Mouse (Mus musculus): Measurements from ENCODE around the gene Tbc1d2. TPM values are rescaled to one million over a fixed set of nuclear protein-coding genes. Genes with fewer than 3 reads are reported as not detected.
"Not testable (repeated sequence)": the region's sequence is repeated elsewhere in the genome, so short reads cannot be mapped to it uniquely, and the experiment has no call there.

Tbc1d2 gene
- polyA plus RNA-seq, 1 experiment: 2.4 TPM

DNA sequence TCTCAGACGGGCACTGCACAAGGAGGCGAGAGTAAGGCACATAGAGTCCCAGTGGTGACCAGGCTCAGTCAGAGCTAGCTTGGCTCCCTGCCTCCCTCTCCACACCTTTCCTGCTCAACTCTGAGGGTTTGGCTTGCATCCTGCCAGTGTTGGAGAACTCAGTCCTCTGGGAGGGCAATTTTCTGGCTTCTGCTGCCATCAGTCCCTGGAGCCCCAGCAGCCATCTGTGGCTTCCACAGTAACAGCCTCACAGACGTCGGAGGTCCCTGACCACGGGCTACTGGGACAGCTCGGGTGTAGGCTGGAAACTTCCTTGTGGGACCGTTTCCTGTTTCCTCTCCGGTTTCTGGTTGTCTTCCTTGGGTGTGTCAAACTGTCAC is 64.2 kb downstream of the Tbc1d2 start:
- H3K4me3 ChIP-seq (ENCODE audit: insufficient read depth, low read depth, low read length): no peak overlapping the region
- H3K4me1 ChIP-seq (ENCODE audit: control insufficient read depth, insufficient read depth, insufficient read length, low read length): no peaks in the 10 kb centered on the region
- no peak overlapping the region for H3K27ac ChIP-seq (replicated peaks; ENCODE audit: low read depth, low read length)

- no peak overlapping the region for H3K27ac ChIP-seq (replicated peaks; ENCODE audit: low read depth, low read length)
- no peak overlapping the region for H3K4me3 ChIP-seq (ENCODE audit: insufficient read depth, low read depth, low read length)
- no peaks in the 10 kb centered on the region for H3K4me1 ChIP-seq (ENCODE audit: control insufficient read depth, insufficient read depth, insufficient read length, low read length)
Observed at GRCm38 (mm10) chr4:46585041-46585810, 64.8 kb downstream of the Tbc1d2 start.

DNA sequence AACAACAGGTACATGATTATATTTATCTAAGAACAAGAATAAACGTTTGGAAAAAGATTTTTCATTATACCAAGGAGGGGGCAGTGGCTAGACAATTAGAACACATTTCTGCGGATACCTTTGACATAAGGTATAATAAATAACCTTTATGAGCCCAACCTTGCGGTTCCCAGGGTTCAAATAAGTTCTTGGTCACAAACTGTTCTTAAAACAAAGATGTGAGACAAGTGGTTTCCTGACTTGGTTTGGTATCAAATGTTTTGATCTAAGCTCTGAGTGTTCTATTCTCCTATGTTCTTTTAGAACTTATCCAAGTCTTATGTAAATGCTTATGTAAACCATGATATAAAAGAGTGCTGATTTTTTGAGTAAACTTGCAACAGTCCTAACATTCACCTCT is 65.5 kb downstream of the Tbc1d2 start:
- H3K27ac ChIP-seq (replicated peaks; ENCODE audit: low read depth, low read length); H3K4me3 ChIP-seq (ENCODE audit: insufficient read depth, low read depth, low read length); H3K4me1 ChIP-seq (ENCODE audit: control insufficient read depth, insufficient read depth, insufficient read length, low read length): not testable (repeated sequence)

GRCm38 (mm10) chr4:46584084-46584483 is 65.9 kb downstream of the Tbc1d2 start:
- not testable (repeated sequence) for H3K27ac ChIP-seq (replicated peaks; ENCODE audit: low read depth, low read length); H3K4me1 ChIP-seq (ENCODE audit: control insufficient read depth, insufficient read depth, insufficient read length, low read length); H3K4me3 ChIP-seq (ENCODE audit: insufficient read depth, low read depth, low read length)

DNA sequence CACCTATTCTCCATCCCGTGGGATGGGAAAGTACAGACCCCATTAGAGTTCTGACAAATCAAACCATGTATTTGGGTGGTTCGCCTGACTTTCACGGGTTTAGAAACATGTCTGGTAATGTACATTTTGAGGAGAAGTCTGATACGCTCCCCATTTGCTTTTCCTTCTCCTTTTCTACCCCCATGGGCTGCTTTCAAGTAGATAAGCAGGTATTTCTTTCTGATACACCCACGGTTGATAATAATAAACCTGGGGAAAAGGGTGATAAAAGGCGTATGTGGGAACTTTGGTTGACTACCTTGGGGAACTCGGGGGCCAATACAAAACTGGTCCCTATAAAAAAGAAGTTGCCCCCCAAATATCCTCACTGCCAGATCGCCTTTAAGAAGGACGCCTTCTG is 68.0 kb downstream of the Tbc1d2 start:
- H3K4me1 ChIP-seq (ENCODE audit: control insufficient read depth, insufficient read depth, insufficient read length, low read length); H3K4me3 ChIP-seq (ENCODE audit: insufficient read depth, low read depth, low read length); H3K27ac ChIP-seq (replicated peaks; ENCODE audit: low read depth, low read length): not testable (repeated sequence)

DNA sequence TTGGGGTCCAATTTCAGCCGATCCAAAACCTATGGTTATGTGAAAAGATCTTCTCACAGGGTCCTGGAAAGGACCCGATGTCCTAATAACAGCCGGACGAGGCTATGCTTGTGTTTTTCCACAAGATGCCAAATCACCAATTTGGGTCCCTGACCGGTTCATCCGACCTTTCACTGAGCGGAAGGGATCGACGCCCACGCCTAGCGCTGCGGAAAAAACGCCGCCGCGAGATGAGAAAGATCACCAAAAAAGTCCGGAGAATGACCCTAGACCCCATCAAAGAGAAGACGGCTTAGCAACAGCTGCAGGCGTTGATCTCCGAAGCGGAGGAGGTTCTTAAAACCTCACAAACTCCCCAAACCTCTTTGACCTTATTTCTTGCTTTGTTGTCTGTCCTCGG is 68.4 kb downstream of the Tbc1d2 start:
- not testable (repeated sequence) for H3K4me3 ChIP-seq (ENCODE audit: insufficient read depth, low read depth, low read length); H3K27ac ChIP-seq (replicated peaks; ENCODE audit: low read depth, low read length); H3K4me1 ChIP-seq (ENCODE audit: control insufficient read depth, insufficient read depth, insufficient read length, low read length)

DNA sequence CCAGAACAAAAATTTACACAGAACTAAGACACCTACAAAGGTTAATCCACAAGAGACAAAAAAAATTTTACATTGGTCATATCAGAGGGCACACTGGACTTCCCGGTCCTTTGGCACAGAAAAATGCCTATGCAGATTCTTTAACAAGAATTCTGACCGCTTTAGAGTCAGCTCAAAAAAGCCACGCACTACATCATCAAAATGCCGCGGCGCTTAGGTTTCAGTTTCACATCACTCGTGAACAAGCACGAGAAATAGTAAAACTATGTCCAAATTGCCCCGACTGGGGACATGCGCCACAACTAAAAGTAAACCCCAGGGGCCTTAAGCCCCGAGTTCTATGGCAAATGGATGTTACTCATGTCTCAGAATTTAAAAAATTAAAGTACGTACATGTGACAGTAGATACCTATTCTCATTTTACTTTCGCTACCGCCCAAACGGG is 69.2 kb downstream of the Tbc1d2 start:
- H3K4me3 ChIP-seq (ENCODE audit: insufficient read depth, low read depth, low read length); H3K4me1 ChIP-seq (ENCODE audit: control insufficient read depth, insufficient read depth, insufficient read length, low read length): not testable (repeated sequence)
- H3K27ac ChIP-seq (replicated peaks; ENCODE audit: low read depth, low read length): 0 out of 2 replicates have a peak overlapping the region, but pooled peaks have one; percentile 33

GRCm38 (mm10) chr4:46578796-46579346 is 71.1 kb downstream of the Tbc1d2 start:
- H3K4me3 ChIP-seq (ENCODE audit: insufficient read depth, low read depth, low read length); H3K4me1 ChIP-seq (ENCODE audit: control insufficient read depth, insufficient read depth, insufficient read length, low read length): not testable (repeated sequence)

GRCm38 (mm10) chr4:46578228-46578627 is 71.8 kb downstream of the Tbc1d2 start:
- no peak overlapping the region for H3K4me3 ChIP-seq (ENCODE audit: insufficient read depth, low read depth, low read length)
- no peaks in the 10 kb centered on the region for H3K4me1 ChIP-seq (ENCODE audit: control insufficient read depth, insufficient read depth, insufficient read length, low read length)
- no peak overlapping the region for H3K27ac ChIP-seq (replicated peaks; ENCODE audit: low read depth, low read length)

More at GRCm38 (mm10) chr4:46578796-46579346, 71.1 kb downstream of the Tbc1d2 start:
- H3K27ac ChIP-seq (replicated peaks; ENCODE audit: low read depth, low read length): not testable (repeated sequence)

GRCm38 (mm10) chr4:46575509-46576284 is 74.3 kb downstream of the Tbc1d2 start:
- not testable (repeated sequence) for H3K4me3 ChIP-seq (ENCODE audit: insufficient read depth, low read depth, low read length); H3K27ac ChIP-seq (replicated peaks; ENCODE audit: low read depth, low read length); H3K4me1 ChIP-seq (ENCODE audit: control insufficient read depth, insufficient read depth, insufficient read length, low read length)

DNA sequence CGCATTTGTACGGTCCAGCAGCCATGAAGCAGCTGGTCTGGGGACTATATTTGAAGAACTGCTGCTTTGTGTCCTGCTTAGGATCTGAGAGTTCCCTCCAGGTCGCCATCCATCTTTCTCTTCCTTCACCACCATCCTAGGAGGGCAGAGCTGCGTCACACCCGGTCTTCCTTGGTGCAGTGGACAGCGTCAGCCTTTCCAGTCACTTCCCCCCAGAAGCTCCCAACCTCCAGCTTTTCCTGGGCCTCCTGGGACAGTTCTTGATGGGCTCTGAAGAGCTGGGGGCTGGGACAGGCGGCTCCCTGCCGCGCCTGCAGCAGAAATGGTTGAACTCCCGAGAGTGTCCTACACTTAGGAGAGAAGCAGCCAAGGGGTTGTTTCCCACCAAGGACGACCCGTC is 75.2 kb downstream of the Tbc1d2 start:
- Histone ChIP-seq H3K4me1 (ENCODE audit: control insufficient read depth, insufficient read depth, insufficient read length, low read length) (no peaks in the 10 kb centered on the region), H3K27ac (replicated peaks; ENCODE audit: low read depth, low read length) (0 out of 2 replicates have a peak overlapping the region, but pooled peaks have one; percentile 27)

DNA sequence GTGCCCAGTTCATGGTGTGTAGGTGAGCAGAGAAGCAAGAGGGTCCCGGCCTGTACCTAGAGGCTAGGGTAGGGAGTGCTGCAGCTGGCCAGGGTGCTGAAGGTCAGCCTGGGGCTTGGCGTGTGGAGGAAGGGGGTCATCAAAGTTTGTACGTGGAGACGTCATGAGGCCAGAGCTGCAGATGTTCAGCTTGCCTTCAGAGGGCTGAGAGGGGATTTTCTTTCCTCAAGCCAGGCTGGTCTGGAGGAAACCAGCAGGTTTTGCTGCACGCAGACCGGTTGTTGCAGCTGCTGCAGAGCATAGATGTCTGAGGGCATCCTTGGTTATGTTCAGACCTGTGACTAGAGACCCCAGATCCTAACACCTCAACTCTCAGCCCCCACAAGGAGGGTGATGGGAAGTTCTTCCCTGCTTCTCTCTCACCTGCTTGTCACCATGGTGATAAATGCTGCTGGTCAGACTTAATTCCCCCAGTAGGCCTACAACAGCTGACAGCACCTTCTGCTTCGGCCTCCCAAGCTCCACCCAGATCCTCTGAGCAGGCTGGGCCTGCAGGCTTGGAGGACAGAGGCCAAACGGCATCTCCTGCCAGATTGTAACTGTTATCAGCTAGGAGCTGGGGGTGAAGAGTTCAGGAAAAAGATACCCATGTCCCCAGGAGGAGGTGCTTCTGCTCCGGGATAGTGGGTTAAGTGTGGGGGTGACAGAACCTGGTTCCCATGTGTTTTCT is 75.8 kb downstream of the Tbc1d2 start:
- Histone ChIP-seq H3K27ac (replicated peaks; ENCODE audit: low read depth, low read length) (no peak overlapping the region), H3K4me1 (ENCODE audit: control insufficient read depth, insufficient read depth, insufficient read length, low read length) (no peaks in the 10 kb centered on the region), H3K4me3 (ENCODE audit: insufficient read depth, low read depth, low read length) (no peak overlapping the region)

More for the DNA sequence above, 75.2 kb downstream of the Tbc1d2 start:
- no peak overlapping the region for H3K4me3 ChIP-seq (ENCODE audit: insufficient read depth, low read depth, low read length)

DNA sequence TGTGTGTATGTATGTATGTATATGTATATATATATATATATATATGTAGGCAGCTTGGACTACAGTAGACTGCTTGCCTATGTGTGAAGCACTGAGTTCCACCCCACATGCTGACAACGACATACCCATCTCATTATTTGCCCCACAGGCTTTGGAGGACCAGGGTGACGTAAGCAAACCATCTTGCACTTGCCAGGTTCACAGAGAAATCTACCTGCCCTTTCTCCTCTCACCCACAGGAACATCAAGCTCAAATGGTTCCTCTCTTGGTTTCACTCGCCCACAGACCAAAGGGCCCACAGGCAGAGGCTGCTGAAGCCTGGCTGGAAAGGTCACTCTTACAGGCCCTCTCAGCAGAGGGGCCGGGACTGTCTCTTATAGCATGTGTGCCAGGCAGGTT is 77.4 kb downstream of the Tbc1d2 start:
- H3K27ac ChIP-seq (replicated peaks; ENCODE audit: low read depth, low read length): no peak overlapping the region
- no peaks in the 10 kb centered on the region for H3K4me1 ChIP-seq (ENCODE audit: control insufficient read depth, insufficient read depth, insufficient read length, low read length)
- no peak overlapping the region for H3K4me3 ChIP-seq (ENCODE audit: insufficient read depth, low read depth, low read length)

DNA sequence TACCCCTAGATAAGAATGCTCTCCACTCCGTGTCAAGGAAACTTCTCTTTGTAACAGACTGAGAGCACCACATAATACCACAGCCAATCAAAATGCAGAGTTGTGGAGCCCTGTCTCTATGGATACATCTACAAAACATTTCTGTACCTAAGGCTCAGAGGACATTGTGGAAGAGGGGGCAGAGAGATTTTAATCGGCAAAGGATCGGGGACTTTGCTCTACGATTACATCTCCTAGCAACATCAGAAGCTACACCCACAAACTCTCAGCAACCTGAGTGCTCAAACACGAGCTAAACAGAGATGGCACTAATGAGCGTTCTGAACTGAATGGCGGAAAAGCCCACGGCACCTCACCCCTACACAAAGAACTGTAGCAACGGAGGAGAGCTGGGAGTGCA is 78.3 kb downstream of the Tbc1d2 start:
- H3K27ac ChIP-seq (replicated peaks; ENCODE audit: low read depth, low read length): no peak overlapping the region
- no peak overlapping the region for H3K4me3 ChIP-seq (ENCODE audit: insufficient read depth, low read depth, low read length)
- H3K4me1 ChIP-seq (ENCODE audit: control insufficient read depth, insufficient read depth, insufficient read length, low read length): no peaks in the 10 kb centered on the region

DNA sequence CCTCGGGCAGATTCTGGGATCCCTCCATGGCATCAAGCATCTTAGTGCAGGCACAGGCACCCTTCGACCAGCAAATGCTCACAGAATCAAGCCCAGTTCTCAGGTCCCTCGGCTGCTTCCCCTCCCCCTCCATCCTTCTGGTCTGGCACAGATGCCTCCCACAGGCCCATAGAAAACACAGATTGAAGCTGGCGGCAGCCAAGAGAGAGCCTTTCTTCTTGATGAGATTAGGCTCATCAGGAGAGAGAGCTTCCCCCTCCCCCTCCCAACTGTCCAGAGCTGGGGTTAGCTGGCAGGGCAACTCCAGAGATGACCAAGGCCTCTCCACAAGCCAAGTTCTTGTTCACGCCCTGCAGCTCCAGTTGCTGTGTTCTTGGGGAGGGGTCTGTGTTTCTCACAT is 80.3 kb downstream of the Tbc1d2 start:
- H3K4me1 ChIP-seq (ENCODE audit: control insufficient read depth, insufficient read depth, insufficient read length, low read length): no peaks in the 10 kb centered on the region
- no peak overlapping the region for H3K27ac ChIP-seq (replicated peaks; ENCODE audit: low read depth, low read length)
- no peak overlapping the region for H3K4me3 ChIP-seq (ENCODE audit: insufficient read depth, low read depth, low read length)

Measured in brown adipose tissue, adult 24 weeks (tissue).